Mouse (Mus musculus) lung, adult 2 months (tissue): ENCODE data around the gene Tmem45b.

Source experiments
- CTCF ChIP-seq: fragments of 200-500 bp; IDR thresholded peaks from 2 replicates; pipeline ENCODE4 v1.5.1; 2011; ENCODE audit warnings: mild to moderate bottlenecking, low read length, control low read depth; ENCODE audit not compliant: insufficient read depth
- POLR2A ChIP-seq: fragments of 200-500 bp; IDR thresholded peaks from 2 replicates; pipeline ENCODE4 v1.6.1; 2011; ENCODE audit warnings: low read depth, mild to moderate bottlenecking, control low read depth, low read length, borderline replicate concordance; ENCODE audit errors: extremely low read depth

DNA sequence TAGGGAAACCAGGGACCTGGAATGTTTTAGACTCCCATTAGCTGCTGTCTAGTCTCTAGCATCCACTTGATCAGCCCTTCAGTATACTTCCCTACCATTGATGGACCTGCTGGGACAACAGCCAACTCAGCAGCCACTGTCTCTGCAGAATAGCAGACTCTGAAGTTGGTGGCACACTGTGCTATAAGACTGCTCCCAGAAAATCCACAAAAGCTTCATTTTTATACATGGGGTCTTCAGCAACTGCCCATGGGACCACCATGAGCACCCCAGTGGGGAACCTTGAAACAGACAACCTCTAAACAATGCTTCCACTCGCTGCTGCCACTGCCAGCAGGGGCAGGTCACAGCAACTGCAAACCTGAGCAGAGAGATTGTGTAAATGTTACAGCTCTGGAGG lies 9.9 kb downstream of the Tmem45b start:
- TF ChIP-seq CTCF (no peak), POLR2A (no peak)
